Mouse (Mus musculus) limb, embryonic 11.5 days (tissue): ENCODE data around the gene Gm28363. TPM values are rescaled to one million over a fixed set of nuclear protein-coding genes. Genes with fewer than 3 reads are reported as not detected.
"Not testable (repeated sequence)": the region's sequence is repeated elsewhere in the genome, so short reads cannot be mapped to it uniquely, and the experiment has no call there.

Experiments used
- ATAC-seq: fragments of 200-750 bp; cut with Nextera tagmentation; 2 replicates; pipeline ENCODE4 v1.8.0; 2017; ENCODE audit warnings: low read depth; ENCODE audit not compliant: insufficient number of reproducible peaks, low FRiP score, low TSS enrichment
- DNase-seq: peaks from one replicate; pipeline ENCODE4 v3.0.0-alpha.2; 2015; ENCODE audit warnings: low spot score
- H3K27ac ChIP-seq: fragments of 300-500 bp; sonication (generic); replicated peaks from 2 replicates; pipeline ENCODE4 v1.5.1; 2014; ENCODE audit warnings: low read depth, mild to moderate bottlenecking, low read length
- H3K27me3 ChIP-seq: fragments of 300-500 bp; sonication (generic); 2 replicates; pipeline ENCODE4 v1.6.1; 2014; ENCODE audit warnings: mild to moderate bottlenecking, low read length, mixed read lengths; ENCODE audit not compliant: control insufficient read depth, insufficient read depth
- H3K36me3 ChIP-seq: fragments of 300-500 bp; sonication (generic); 2 replicates; pipeline ENCODE4 v1.6.1; 2014; ENCODE audit warnings: mild to moderate bottlenecking, low read length, moderate library complexity, mixed read lengths; ENCODE audit not compliant: control insufficient read depth, insufficient read depth
- H3K4me1 ChIP-seq: fragments of 300-500 bp; sonication (generic); 2 replicates; pipeline ENCODE4 v1.6.1; 2014; ENCODE audit warnings: low read length, mixed read lengths; ENCODE audit not compliant: control insufficient read depth, insufficient read depth
- H3K4me2 ChIP-seq: fragments of 300-500 bp; sonication (generic); 2 replicates; pipeline ENCODE4 v1.6.1; 2014; ENCODE audit warnings: low read depth, mild to moderate bottlenecking, moderate library complexity; ENCODE audit not compliant: severe bottlenecking
- H3K4me3 ChIP-seq: fragments of 300-500 bp; sonication (generic); 2 replicates; pipeline ENCODE4 v1.5.1; 2014; ENCODE audit warnings: low read depth, low read length
- H3K9ac ChIP-seq: fragments of 300-500 bp; sonication (generic); 2 replicates; pipeline ENCODE4 v1.6.1; 2014; ENCODE audit warnings: mild to moderate bottlenecking, low read length
- H3K9me3 ChIP-seq: fragments of 300-500 bp; sonication (generic); 2 replicates; pipeline ENCODE4 v1.6.1; 2016; ENCODE audit warnings: low read length; ENCODE audit not compliant: control insufficient read depth
- WGBS: fragments of 180-500 bp; shearing (Covaris S2); extraction: QIAGEN DNeasy Blood & Tissue Kit; methylation state at CpG from one replicate; pipeline ENCODE4 v1.1.7; 2014; 5-methylcytosine and 5-hydroxymethylcytosine counted together
- polyA plus RNA-seq: library from polyadenylated mRNA; unstranded; fragments of >200 nt; fragmentation: Nextera tagmentation; extraction: Ambion mirVana; gene quantifications from 2 replicates; pipeline ENCODE4 v1.2.1, GENCODE M21; 2014

The Gm28363 gene
- polyA plus RNA-seq = not detected in 2 replicates

DNA sequence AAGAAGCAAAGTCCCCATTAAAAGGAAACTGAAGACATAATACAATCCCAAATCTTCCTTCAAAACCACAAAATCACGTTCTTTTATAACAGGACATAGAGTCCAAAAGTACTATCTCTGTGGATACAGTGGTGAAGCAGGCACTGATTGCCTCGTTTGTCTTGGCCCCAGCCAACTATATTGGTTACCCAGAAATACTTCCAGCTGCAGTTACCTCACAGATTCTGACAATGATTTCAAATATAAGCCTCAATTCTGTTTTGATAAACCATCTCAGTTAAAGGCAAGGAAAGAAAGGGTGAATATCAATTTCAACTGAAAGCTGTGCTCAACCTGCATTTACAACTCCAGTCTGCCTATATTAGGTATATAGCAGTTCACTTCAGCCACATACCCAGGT, at the start of gene Gm28363:
Gene Gm28363 (plus strand): TSS at position 301 of the 400 bp plus-strand sequence.
- not testable (repeated sequence) for DNase-seq, ATAC-seq, H3K9me3 ChIP-seq, H3K9ac ChIP-seq, H3K4me2 ChIP-seq, H3K4me1 ChIP-seq, H3K4me3 ChIP-seq, H3K27ac ChIP-seq, H3K27me3 ChIP-seq, H3K36me3 ChIP-seq
- 58% methylated on average over 2 of the region's 2 CpGs for WGBS

DNA sequence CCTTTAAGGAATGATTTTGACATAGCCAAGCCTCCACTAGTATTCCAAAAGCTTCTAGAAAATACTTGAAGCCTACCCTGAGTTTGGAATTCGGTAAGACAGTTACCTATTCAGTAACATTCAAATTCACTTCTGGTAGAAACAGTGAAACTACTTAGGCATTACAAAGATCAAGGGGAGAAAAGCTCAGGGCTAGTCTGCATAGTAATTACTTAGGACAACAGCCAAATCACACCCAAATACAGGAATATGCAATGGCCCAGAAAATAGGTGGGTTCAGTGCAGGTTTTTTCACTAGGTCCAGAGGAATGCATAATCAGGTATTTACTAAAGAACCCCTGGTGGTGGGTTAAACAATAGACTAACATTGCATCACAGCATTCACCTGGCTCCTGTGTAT, 46.7 kb upstream of the Gm28363 start:
- not testable (repeated sequence) for H3K4me3 ChIP-seq, ATAC-seq, H3K36me3 ChIP-seq, DNase-seq, H3K9ac ChIP-seq, H3K27ac ChIP-seq, H3K4me2 ChIP-seq, H3K27me3 ChIP-seq, H3K4me1 ChIP-seq, H3K9me3 ChIP-seq
- 64% methylated on average over 1 of the region's 1 CpGs for WGBS

Other genes with a start within 250 kb of the Gm28363 start
- not detected in 2 replicates for gene B020011L13Rik, start 84.0 kb downstream of the Gm28363 start, polyA plus RNA-seq
- not detected in 2 replicates for gene Gm28360, start 132.9 kb downstream of the Gm28363 start, polyA plus RNA-seq
- not detected in 2 replicates for gene Gm28168, start 230.9 kb downstream of the Gm28363 start, polyA plus RNA-seq